Mouse (Mus musculus) liver, embryonic 14.5 days (tissue): Measurements from ENCODE around the gene Cyb561d2.

ENCODE experiments used
- CTCF ChIP-seq: IDR thresholded peaks from 2 replicates; pipeline ENCODE4 v1.5.1; 2016; ENCODE audit warnings: antibody characterized with exemption, low read depth, control low read depth
- EP300 ChIP-seq: IDR thresholded peaks from 2 replicates; pipeline ENCODE4 v1.6.1; 2016; ENCODE audit warnings: antibody characterized with exemption, low read depth

- TF ChIP-seq CTCF (no peak), EP300 (no peak)
Observed at GRCm38 (mm10) chr9:107571534-107572326, 29.7 kb upstream of the Cyb561d2 start.
